Mouse (Mus musculus) ES-E14 (cell line): ENCODE data around the gene Gm29735. TPM values are rescaled to one million over a fixed set of nuclear protein-coding genes. Genes with fewer than 3 reads are reported as not detected.

ENCODE experiments used
- DNase-seq: peaks from one replicate; pipeline ENCODE4 v3.0.0-alpha.2; 2013; ENCODE audit warnings: low read depth, low spot score
- H3K27ac ChIP-seq: 2 replicates; pipeline ENCODE4 v1.5.1; 2012; ENCODE audit warnings: low read depth, mild to moderate bottlenecking, low read length, moderate library complexity, mixed read lengths; ENCODE audit not compliant: poor library complexity, insufficient read depth, severe bottlenecking
- H3K36me3 ChIP-seq: 2 replicates; pipeline ENCODE4 v1.6.1; 2012; ENCODE audit warnings: mild to moderate bottlenecking, low read length, moderate library complexity, mixed read lengths; ENCODE audit not compliant: control insufficient read depth, poor library complexity, insufficient read depth, severe bottlenecking
- H3K4me1 ChIP-seq, 2 experiments: fragments of 150-350 bp in 1 of 2; sonication (generic) in 1 of 2; 2 replicates each; pipeline ENCODE4 v1.6.1; 2012; ENCODE audit warnings: low read length in 2 of 2, mild to moderate bottlenecking in 1 of 2, mixed read lengths in 1 of 2; ENCODE audit not compliant: control insufficient read depth in 2 of 2, insufficient read depth in 2 of 2, poor library complexity in 1 of 2
- H3K4me3 ChIP-seq, 2 experiments: fragments of 150-350 bp in 1 of 2; sonication (generic) in 1 of 2; 2 replicates each; pipeline ENCODE4 v1.5.1; 2012; ENCODE audit warnings: low read length in 2 of 2, low read depth in 1 of 2, mild to moderate bottlenecking in 1 of 2, mixed read lengths in 1 of 2; ENCODE audit not compliant: insufficient read depth in 1 of 2, poor library complexity in 1 of 2, severe bottlenecking in 1 of 2
- H3K9ac ChIP-seq: 2 replicates; pipeline ENCODE4 v1.6.1; 2012; ENCODE audit warnings: low read depth, mild to moderate bottlenecking, low read length, mixed read lengths; ENCODE audit not compliant: poor library complexity, insufficient read depth, severe bottlenecking
- H3K9me3 ChIP-seq: fragments of 150-350 bp; sonication (generic); 2 replicates; pipeline ENCODE4 v1.6.1; 2012; ENCODE audit warnings: low read depth, mild to moderate bottlenecking, low read length; ENCODE audit not compliant: control insufficient read depth, insufficient read depth
- CHD2 ChIP-seq: IDR thresholded peaks from 2 replicates; pipeline ENCODE4 v1.6.1; 2014; ENCODE audit warnings: mild to moderate bottlenecking, low read depth, low read length, inconsistent platforms
- HCFC1 ChIP-seq: IDR thresholded peaks from 2 replicates; pipeline ENCODE4 v1.6.1; 2012; ENCODE audit warnings: low read length, inconsistent platforms, borderline replicate concordance; ENCODE audit not compliant: insufficient read depth
- MAFK ChIP-seq: IDR thresholded peaks from 2 replicates; pipeline ENCODE4 v1.6.1; 2014; ENCODE audit warnings: mild to moderate bottlenecking, low read depth, low read length, inconsistent platforms; ENCODE audit not compliant: insufficient read depth
- ZC3H11A ChIP-seq: IDR thresholded peaks from 2 replicates; pipeline ENCODE4 v1.6.1; 2012; ENCODE audit warnings: low read depth, mild to moderate bottlenecking, inconsistent platforms, low read length, borderline replicate concordance
- ZNF384 ChIP-seq: IDR thresholded peaks from 2 replicates; pipeline ENCODE4 v1.6.1; 2012; ENCODE audit warnings: low read depth, low read length, inconsistent platforms
- in situ Hi-C, 2 experiments: fragments of 600-800 bp; cut with MboI; formaldehyde crosslinking; loops; one replicate each; pipeline ENCODE4 v1.15.1; 2025; ENCODE audit warnings: low sequenced_read_pairs in 2 of 2, inconsistent platforms in 1 of 2; ENCODE audit not compliant: unreplicated experiment in 2 of 2
- total RNA-seq: library from RNA; depleted of rRNA; stranded (reverse); fragments of 300-350 nt; gene quantifications from 2 replicates; pipeline ENCODE4 v1.2.3, GENCODE M21; 2012

Gene Gm29735
- total RNA-seq, 1 experiment = not detected

DNA sequence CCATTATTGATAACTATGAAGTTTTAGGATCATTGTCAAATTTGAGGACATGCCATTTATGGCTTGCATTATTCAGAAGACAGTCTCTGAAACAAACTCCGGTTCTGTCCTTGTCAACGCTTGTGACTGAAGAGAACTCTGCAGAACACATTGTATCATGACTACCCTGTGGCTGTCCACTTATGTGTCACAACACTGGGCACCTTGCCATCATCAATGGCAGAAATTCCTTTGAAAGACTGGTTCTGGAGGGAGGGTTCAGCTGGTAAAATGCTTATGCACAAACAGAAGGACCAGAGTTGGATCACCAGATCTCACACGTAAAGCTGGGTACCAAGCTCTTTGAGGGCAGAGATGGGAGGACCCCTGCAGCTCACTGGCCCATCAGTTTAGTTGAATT lies 2.5 kb upstream of the Gm29735 start:
- Histone ChIP-seq H3K9me3 (no peaks in the 10 kb centered on the region), H3K9ac (no peak overlapping the region), H3K27ac (no peak overlapping the region), H3K4me3 (no peak overlapping the region), H3K36me3 (no peaks in the 10 kb centered on the region), H3K4me1 (no peaks in the 10 kb centered on the region)
- no peak for DNase-seq
- in situ Hi-C loops = no loop called here
- TF ChIP-seq ZC3H11A = no peak
- TF ChIP-seq HCFC1 = no peak
- TF ChIP-seq ZNF384 = no peak
- no peak for TF ChIP-seq MAFK
- TF ChIP-seq CHD2 = no peak

DNA sequence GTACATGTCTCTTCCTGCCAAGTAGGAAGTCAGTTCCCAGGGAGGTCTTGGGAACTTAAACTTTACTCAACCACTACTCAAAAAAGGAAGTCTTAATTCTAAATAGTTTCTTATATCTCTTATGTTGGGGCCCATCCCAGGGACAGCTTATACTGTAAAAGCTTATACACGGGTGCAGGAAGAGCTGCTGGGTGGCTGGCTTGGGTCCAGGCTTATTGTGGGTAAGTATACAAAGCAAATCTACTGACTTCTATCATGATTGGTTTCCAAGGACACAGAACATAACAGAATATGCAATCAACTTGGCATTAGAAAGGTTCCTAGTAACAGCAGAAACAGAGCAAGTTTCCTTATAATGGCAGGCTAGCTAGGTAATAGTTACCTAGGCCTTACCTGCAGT lies 1.6 kb downstream of the Gm29735 start:
- no peaks in the 10 kb centered on the region for H3K4me1 ChIP-seq
- no peaks in the 10 kb centered on the region for H3K36me3 ChIP-seq
- no peak for DNase-seq
- no peak overlapping the region for H3K9ac ChIP-seq
- in situ Hi-C loops = no loop called here
- no peak overlapping the region for H3K27ac ChIP-seq
- no peak for TF ChIP-seq ZC3H11A
- TF ChIP-seq HCFC1 = no peak
- TF ChIP-seq ZNF384 = no peak
- no peak overlapping the region for H3K4me3 ChIP-seq
- no peaks in the 10 kb centered on the region for H3K9me3 ChIP-seq

DNA sequence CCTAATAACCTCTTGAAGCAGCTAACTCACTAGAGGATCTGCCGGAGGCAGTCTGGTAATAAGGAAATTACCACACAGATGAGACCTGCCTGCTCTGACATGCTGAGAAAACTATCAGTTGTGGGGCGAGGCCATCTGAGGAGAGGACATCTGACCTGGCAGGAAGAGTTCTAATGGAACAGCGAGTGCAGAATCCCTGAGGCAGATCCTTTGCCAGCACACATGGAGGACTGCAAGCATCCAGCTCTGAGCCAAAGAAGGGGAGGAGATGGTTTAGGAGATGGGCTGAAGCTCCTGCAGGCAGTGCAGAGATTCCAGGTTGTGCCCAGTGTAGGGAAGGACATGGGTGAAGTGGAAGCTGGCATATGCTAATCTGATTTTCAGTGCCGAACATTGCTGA lies 4.7 kb downstream of the Gm29735 start:
- TF ChIP-seq CHD2 (no peak), HCFC1 (no peak), MAFK (no peak), ZNF384 (no peak), ZC3H11A (no peak)
- Histone ChIP-seq H3K27ac (no peak overlapping the region), H3K36me3 (no peaks in the 10 kb centered on the region), H3K4me3 (no peak overlapping the region), H3K9me3 (no peaks in the 10 kb centered on the region), H3K9ac (no peak overlapping the region), H3K4me1 (no peaks in the 10 kb centered on the region)
- DNase-seq = no peak
- in situ Hi-C loops = no loop called here

DNA sequence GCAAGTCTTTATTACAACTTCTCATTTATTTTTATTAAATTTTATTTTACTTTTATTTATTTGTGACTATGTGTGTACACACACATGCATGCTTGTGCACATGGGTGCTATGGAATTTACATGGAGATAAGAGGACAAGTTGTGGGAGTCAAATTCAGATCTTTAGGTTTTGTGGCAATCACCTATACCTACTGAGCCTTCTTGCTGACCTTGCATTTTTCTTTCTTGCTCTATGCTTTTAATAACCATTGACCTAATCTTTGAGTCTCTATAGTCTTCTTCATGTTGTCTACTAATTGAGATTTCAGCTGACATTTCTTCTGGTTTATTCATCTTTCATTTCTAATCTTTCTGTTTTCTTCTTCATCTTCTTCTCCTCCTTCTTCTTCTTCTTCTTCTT lies 8.3 kb downstream of the Gm29735 start:
- H3K36me3 ChIP-seq = no peaks in the 10 kb centered on the region
- in situ Hi-C loops = loop anchor here in 1 of 2 experiments (10.0 kb wide), 1 partner anchor 106 kb away; the partner anchor contains the start of gene Gm2431
- DNase-seq = no peak
- H3K4me3 ChIP-seq = no peak overlapping the region
- no peak overlapping the region for H3K27ac ChIP-seq
- no peaks in the 10 kb centered on the region for H3K9me3 ChIP-seq
- no peak overlapping the region for H3K9ac ChIP-seq
- peaks cover 0 to 4% of the 10 kb centered on the region in 2 experiments; a peak in 1 of 4 replicates for H3K4me1 ChIP-seq
- peak; percentile 77 for TF ChIP-seq MAFK
- TF ChIP-seq ZC3H11A = no peak
- no peak for TF ChIP-seq ZNF384
- no peak for TF ChIP-seq CHD2
- TF ChIP-seq HCFC1 = no peak

DNA sequence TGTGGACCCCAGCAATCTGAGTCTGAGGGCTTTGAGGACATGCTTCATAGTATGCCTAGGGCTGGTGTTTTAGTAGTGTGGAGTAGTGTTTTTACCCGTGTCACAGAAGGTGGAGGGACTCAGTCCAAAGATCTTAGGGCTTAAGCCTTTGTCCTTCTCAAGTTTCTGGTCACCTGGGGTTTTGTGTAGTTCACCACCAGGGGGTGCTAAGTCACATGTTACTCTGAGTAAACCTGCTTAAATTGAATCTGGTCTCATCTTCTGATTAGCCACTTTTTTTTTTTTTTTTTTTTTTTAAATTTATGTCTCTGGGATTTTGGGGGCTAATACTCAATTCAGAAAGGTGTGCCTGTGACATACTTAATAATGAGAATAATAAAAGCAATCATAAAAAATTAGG lies 10.9 kb downstream of the Gm29735 start:
- in situ Hi-C loops = loop anchor here in 1 of 2 experiments (10.0 kb wide), 1 partner anchor 109 kb away; the partner anchor contains the start of gene Gm2431
- peak; percentile 62 for DNase-seq

More for the DNA sequence above, 10.9 kb downstream of the Gm29735 start:
- no peak overlapping the region for H3K9ac ChIP-seq
- TF ChIP-seq CHD2 (no peak), HCFC1 (no peak), MAFK (no peak), ZC3H11A (peak; percentile 45; the same call in 1 of the 2 replicates), ZNF384 (peak; percentile 87)
- H3K27ac ChIP-seq = no peak overlapping the region
- no peaks in the 10 kb centered on the region for H3K36me3 ChIP-seq
- H3K9me3 ChIP-seq = no peaks in the 10 kb centered on the region
- H3K4me1 ChIP-seq = peaks cover 0 to 4% of the 10 kb centered on the region in 2 experiments; a peak in 1 of 4 replicates
- H3K4me3 ChIP-seq = no peak overlapping the region
